Mouse (Mus musculus): Measurements from ENCODE around the gene Tmprss11a. TPM values are rescaled to one million over a fixed set of nuclear protein-coding genes. Genes with fewer than 3 reads are reported as not detected.

Gene Tmprss11a
- polyA plus RNA-seq (2012; fragmentation: generic; extraction: Trizol), result not detected

DNA sequence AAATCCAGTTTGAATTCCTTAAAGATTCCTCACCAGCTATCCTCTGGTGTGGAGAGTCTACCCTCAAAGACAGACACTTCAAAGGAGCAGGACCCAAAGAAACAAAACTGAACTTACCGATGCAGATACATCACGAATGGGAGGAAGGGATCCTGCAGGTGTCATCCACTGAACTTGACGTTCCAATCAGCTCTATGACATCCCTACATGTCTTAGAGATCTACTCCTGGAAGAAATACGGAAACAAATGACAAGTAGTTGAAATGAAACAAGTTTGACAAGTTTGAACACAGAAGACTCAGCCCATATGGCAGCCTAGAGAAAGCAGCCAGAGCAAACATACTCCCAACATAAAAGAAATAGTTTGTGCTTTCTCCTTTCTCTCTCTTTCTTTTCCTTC, at the start of gene Tmprss11a:
Gene Tmprss11a, minus strand, starts transcription at position 101 of the 400 bp plus-strand sequence.

GRCm38 (mm10) chr5:86518500-86518899, 49.7 kb upstream of the Tmprss11a start, which contains the start of gene Tmprss11g:
TSS of gene Tmprss11g (minus strand) at chr5:86518600.

DNA sequence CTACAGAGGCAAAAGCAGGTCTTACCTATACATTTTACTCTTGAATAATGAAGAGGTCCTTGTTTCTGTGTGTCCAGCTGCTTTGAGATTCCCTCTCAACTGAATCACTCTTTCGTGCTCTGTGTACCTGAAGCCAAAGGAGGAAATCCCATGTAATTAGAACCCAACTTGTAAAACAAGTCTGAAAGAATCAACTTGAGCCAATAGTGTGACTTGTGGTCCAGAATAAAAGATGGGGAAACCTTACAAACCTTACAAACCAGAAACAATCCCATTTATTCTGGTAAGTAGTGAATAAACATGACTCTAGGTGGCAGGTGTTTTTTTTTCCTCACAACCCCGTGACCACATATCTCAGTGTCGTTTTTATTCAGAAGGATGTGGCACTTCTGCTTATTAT, 95.5 kb downstream of the Tmprss11a start, which contains the start of gene Tmprss11d:
Gene Tmprss11d, minus strand, starts transcription at position 101 of the 400 bp plus-strand sequence.

Other genes starting within 250 kb of the Tmprss11a start
- gene Tmprss11c, start 179.7 kb downstream of the Tmprss11a start, polyA plus RNA-seq (2012; fragmentation: generic; extraction: Trizol), result not detected
- not detected for gene Tmprss11d, start 95.6 kb downstream of the Tmprss11a start, polyA plus RNA-seq (2012; fragmentation: generic; extraction: Trizol)
- gene Tmprss11g, start 49.6 kb upstream of the Tmprss11a start, polyA plus RNA-seq (2012; fragmentation: generic; extraction: Trizol), result not detected
- gene Tmprss11f, start 163.4 kb upstream of the Tmprss11a start, polyA plus RNA-seq (2012; fragmentation: generic; extraction: Trizol), result not detected
- not detected for gene Tmprss11b, start 207.4 kb upstream of the Tmprss11a start, polyA plus RNA-seq (2012; fragmentation: generic; extraction: Trizol)

Measured in C3H10T1/2 (cell line).